Mouse (Mus musculus): ENCODE measurements around the gene Acod1.

- no peak for TF ChIP-seq POLR2A (IDR thresholded peaks at IDR 0.05; ENCODE audit: insufficient read depth, low read depth, low read length)
- TF ChIP-seq CTCF (IDR thresholded peaks at IDR 0.05; ENCODE audit: insufficient read depth, low read depth, low read length), result no peak
Observed at GRCm38 (mm10) chr14:103073825-103074224, 27.0 kb downstream of the Acod1 start.

Data from olfactory bulb, adult 2 months (tissue).